Mouse (Mus musculus): ENCODE data around the gene Gch1.

- no peak for TF ChIP-seq POLR2A (IDR thresholded peaks at IDR 0.05; ENCODE audit: extremely low read depth, insufficient read depth, low read length)
- no peak for TF ChIP-seq CTCF (IDR thresholded peaks at IDR 0.05; ENCODE audit: low read depth, low read length)
Observed at GRCm38 (mm10) chr14:47115154-47115553, 74.1 kb downstream of the Gch1 start.

Data from liver, adult 2 months (tissue).